Mouse (Mus musculus) stomach, postnatal 0 days (tissue): ENCODE data around the gene Nynrin.

ENCODE experiments used
- CTCF ChIP-seq: IDR thresholded peaks from 2 replicates; pipeline ENCODE4 v1.5.1; 2016; ENCODE audit warnings: antibody characterized with exemption, low read depth, mild to moderate bottlenecking, moderate library complexity
- EP300 ChIP-seq: optimal IDR thresholded peaks from 2 replicates; pipeline ENCODE3; 2016; ENCODE audit warnings: antibody characterized with exemption

GRCm38 (mm10) chr14:55819845-55820405 is 33.9 kb upstream of the Nynrin start:
- no peak for TF ChIP-seq CTCF
- TF ChIP-seq EP300: no peak
